Mouse (Mus musculus) E14TG2a.4 (cell line): ENCODE measurements at regions not wholly inside any gene's neighbourhood (a gene's known extent, or its start where the extent isn't known, plus 50 kb on each side); places are given as distances from the start of the nearest gene placed in this dataset.

ENCODE experiments used
- CTCF ChIP-seq: conservative IDR thresholded peaks from 2 replicates; pipeline ENCODE4 v1.5.1; 2014; ENCODE audit warnings: low read length
- NANOG ChIP-seq: IDR thresholded peaks from 2 replicates; pipeline ENCODE4 v1.6.1; 2014; ENCODE audit warnings: borderline replicate concordance, low read length, mixed read lengths

DNA sequence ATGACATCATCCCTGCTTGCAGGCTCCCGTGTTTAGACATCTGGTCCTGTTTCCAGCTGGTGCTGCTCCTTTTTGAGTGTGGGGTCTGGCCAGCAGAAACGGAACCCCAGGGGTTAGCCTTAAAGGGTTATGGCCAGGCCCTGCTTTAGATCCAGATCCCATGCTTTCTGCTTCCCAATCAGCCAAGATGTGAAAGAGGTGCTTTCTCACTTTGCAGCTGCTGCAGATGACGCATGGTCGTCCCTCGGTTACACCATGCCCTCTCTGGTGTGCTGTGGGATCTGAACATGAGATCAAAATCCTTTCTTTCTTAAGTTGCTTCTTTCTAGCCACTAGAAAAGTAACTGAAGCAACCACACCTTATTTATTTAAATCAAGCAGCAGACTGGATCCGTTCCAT, 1399.1 kb upstream of the Lrrc6 start:
- no peak for TF ChIP-seq CTCF
- no peak for TF ChIP-seq NANOG
